Comparison of ENCODE assay signal across 11 mouse cellular contexts in the genomic region with DNA sequence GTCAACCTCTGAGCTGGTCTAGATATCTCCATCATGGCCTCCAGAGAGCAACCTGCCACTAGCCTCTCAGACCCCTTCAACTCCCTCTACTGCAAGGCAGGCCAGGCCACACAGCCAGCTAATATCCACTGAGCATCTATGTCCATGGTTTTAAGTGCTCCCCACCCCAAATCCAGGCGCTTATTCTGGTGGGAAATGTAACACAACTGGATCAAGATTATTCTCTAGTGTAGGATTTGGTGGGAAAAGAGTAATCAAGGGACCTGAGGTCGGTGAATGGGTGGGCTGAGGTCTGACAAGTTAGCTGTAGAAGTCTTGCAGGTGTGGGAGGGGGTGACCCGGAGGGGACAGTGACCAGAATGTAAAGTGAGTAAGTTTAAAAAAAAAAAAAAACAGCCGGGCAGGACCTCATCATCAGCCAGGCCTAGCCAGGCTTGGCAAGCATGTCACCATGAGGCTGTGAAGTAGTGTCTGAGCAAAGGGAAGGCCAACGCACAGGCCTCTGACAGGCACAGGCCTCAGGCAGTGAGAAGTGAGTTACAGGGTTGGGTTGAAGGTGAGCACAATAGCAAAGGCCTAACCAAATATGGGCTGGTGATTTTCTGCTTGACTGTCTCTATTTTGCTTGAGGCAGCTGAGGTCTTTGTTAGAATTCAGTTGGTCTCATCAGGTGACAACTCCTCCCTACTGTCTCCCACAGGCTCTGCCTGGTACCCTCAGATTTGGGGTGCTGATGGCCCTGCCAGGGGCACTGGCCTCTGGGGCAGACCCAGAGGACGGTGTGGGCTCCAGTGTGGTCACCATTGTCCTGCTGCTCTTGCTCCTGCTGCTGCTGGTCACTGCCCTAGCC. TPM values are rescaled to one million over a fixed set of nuclear protein-coding genes. Genes with fewer than 3 reads are reported as not detected.
DNase-seq lines count a peak whose midpoint lies in the region; ATAC-seq and TF ChIP-seq lines count a peak whose summit lies in the region.
"Had no signal": no experiment of that assay in that cellular context is flagged by ENCODE, and none has a peak within 500 bp of the region (broad histone marks: within the 10 kb centered on the region; RNA-seq: fewer than 3 reads in every experiment).

No protein-coding gene starts in this region.

- peaks cover 81% of the 10 kb centered on the region for H3K36me3 ChIP-seq in heart, embryonic 12.5 days
- H3K36me3 ChIP-seq in neural tube, embryonic 12.5 days, result peaks cover 78% of the 10 kb centered on the region
- H3K36me3 ChIP-seq in neural tube, embryonic 13.5 days, result peaks cover 81% of the 10 kb centered on the region

- peaks cover 38% of the 10 kb centered on the region for H3K4me1 ChIP-seq in heart, embryonic 12.5 days (replicated peaks)
- no peaks in the 10 kb centered on the region for H3K4me1 ChIP-seq in neural tube, embryonic 12.5 days
- H3K4me1 ChIP-seq in bone marrow, adult 2 months (ENCODE audit: control insufficient read depth, insufficient read depth, low read length), result peaks cover 2% of the 10 kb centered on the region
- peaks cover 12% of the 10 kb centered on the region for H3K4me1 ChIP-seq in neural tube, embryonic 13.5 days (replicated peaks)

- DNase-seq in heart, postnatal 36 days, result no peak
- no peak for DNase-seq in neural tube, embryonic 10.5 days (ENCODE audit: extremely low spot score, low spot score)
- DNase-seq in gastrocnemius, postnatal 4 days (ENCODE audit: low spot score in 2 of 2), result no peak
- no peak for DNase-seq in layer of hippocampus, adult 9-10 months (ENCODE audit: low spot score)
- DNase-seq: cerebellum, adult 9-10 months; kidney, postnatal 36 days; lung, postnatal 10 days had no signal

- H3K4me3 ChIP-seq in heart, embryonic 12.5 days, result no peak overlapping the region
- H3K4me3 ChIP-seq in neural tube, embryonic 12.5 days, result no peak overlapping the region; the same call in 1 of the 2 replicates
- peak overlapping the region; percentile 76 for H3K4me3 ChIP-seq in bone marrow, adult 2 months (replicated peaks; ENCODE audit: control insufficient read depth, low read depth, low read length)
- no peak overlapping the region for H3K4me3 ChIP-seq in neural tube, embryonic 13.5 days

- H3K9me3 ChIP-seq in heart, embryonic 12.5 days (replicated peaks), result no peaks in the 10 kb centered on the region
- no peaks in the 10 kb centered on the region for H3K9me3 ChIP-seq in neural tube, embryonic 12.5 days
- H3K9me3 ChIP-seq in neural tube, embryonic 13.5 days, result no peaks in the 10 kb centered on the region

- ATAC-seq in heart, embryonic 12.5 days (ENCODE audit: insufficient number of reproducible peaks, low FRiP score), result no peak
- ATAC-seq in neural tube, embryonic 12.5 days (ENCODE audit: low FRiP score, low read depth), result no peak
- no peak for ATAC-seq in neural tube, embryonic 13.5 days (ENCODE audit: low read depth)

- 0 out of 2 replicates have a peak overlapping the region, but pooled peaks have one; percentile 10 for H3K27ac ChIP-seq in heart, embryonic 12.5 days (ENCODE audit: poor library complexity, severe bottlenecking)
- no peak overlapping the region; the same call in 1 of the 2 replicates for H3K27ac ChIP-seq in neural tube, embryonic 12.5 days
- H3K27ac ChIP-seq in bone marrow, adult 2 months (ENCODE audit: control insufficient read depth, insufficient read depth, low read depth, low read length, poor library complexity), result peak overlapping the region; percentile 72
- H3K27ac ChIP-seq in neural tube, embryonic 13.5 days (replicated peaks), result 0 out of 2 replicates have a peak overlapping the region, but pooled peaks have one; percentile 38

- no peak for TF ChIP-seq CTCF in bone marrow, adult 2 months (IDR thresholded peaks at IDR 0.05; ENCODE audit: control insufficient read depth, insufficient read depth, low read length)

- intact Hi-C loops in heart, postnatal 36 days (cut with DNase I), result no loop called here

- H3K4me2 ChIP-seq in heart, embryonic 12.5 days, result no peak overlapping the region
- no peak overlapping the region for H3K4me2 ChIP-seq in neural tube, embryonic 12.5 days (replicated peaks)
- H3K4me2 ChIP-seq in neural tube, embryonic 13.5 days, result no peak overlapping the region

- no peak overlapping the region for H3K9ac ChIP-seq in heart, embryonic 12.5 days
- 0 out of 2 replicates have a peak overlapping the region, but pooled peaks have one; percentile 13 for H3K9ac ChIP-seq in neural tube, embryonic 12.5 days
- H3K9ac ChIP-seq in neural tube, embryonic 13.5 days, result no peak overlapping the region

- WGBS in heart, embryonic 12.5 days, result 82% methylated on average over 6 of the region's 6 CpGs
- WGBS in neural tube, embryonic 12.5 days, result 72% methylated on average over 6 of the region's 6 CpGs
- 20% methylated on average over 6 of the region's 6 CpGs for WGBS in bone marrow, adult 2 months
- 71% methylated on average over 6 of the region's 6 CpGs for WGBS in neural tube, embryonic 13.5 days

- TF ChIP-seq POLR2A in bone marrow, adult 2 months (IDR thresholded peaks at IDR 0.05; ENCODE audit: borderline replicate concordance, control insufficient read depth, low read depth, low read length), result peak; percentile 11; the same call in 1 of the 2 replicates

- H3K27me3 ChIP-seq in heart, embryonic 12.5 days (replicated peaks), result no peaks in the 10 kb centered on the region
- H3K27me3 ChIP-seq in neural tube, embryonic 12.5 days (replicated peaks), result no peaks in the 10 kb centered on the region
- H3K27me3 ChIP-seq in neural tube, embryonic 13.5 days, result no peaks in the 10 kb centered on the region

RNA-seq across cellular contexts. Expression of gene Ptprcap, which starts 2.0 kb away (rescaled TPM):
- 0.73 and 1.1 TPM in 2 replicates for polyA plus RNA-seq in heart, embryonic 12.5 days (2016; fragmentation: Nextera tagmentation; extraction: Ambion mirVana)
- 1 to 10 TPM; 1.1 to 1.3 TPM for total RNA-seq in heart, postnatal 36 days (2021)
- 0.92 and 0.94 TPM in 2 replicates for polyA plus RNA-seq in neural tube, embryonic 12.5 days (2016; fragmentation: Nextera tagmentation; extraction: Ambion mirVana)
- polyA plus RNA-seq in bone marrow, adult 2 months (2011; ENCODE audit: insufficient read depth, insufficient read length, low replicate concordance, missing spikeins), result 27.6 and 60.8 TPM in 2 replicates
- polyA plus RNA-seq in neural tube, embryonic 13.5 days (2015; fragmentation: Nextera tagmentation; extraction: Ambion mirVana), result 0.54 and 1.2 TPM in 2 replicates
- total RNA-seq in gastrocnemius, postnatal 4 days (2021), result 1 to 10 TPM; 1.9 to 2.2 TPM

RNA-seq across cellular contexts. Expression of gene Coro1b, which starts 7.0 kb away (rescaled TPM):
- 115 and 122 TPM in 2 replicates for polyA plus RNA-seq in heart, embryonic 12.5 days (2016; fragmentation: Nextera tagmentation; extraction: Ambion mirVana)
- total RNA-seq in heart, postnatal 36 days (2021), result 10 to 100 TPM; 52.4 to 55.6 TPM
- polyA plus RNA-seq in neural tube, embryonic 12.5 days (2016; fragmentation: Nextera tagmentation; extraction: Ambion mirVana), result 128 and 131 TPM in 2 replicates
- 75.8 and 114 TPM in 2 replicates for polyA plus RNA-seq in bone marrow, adult 2 months (2011; ENCODE audit: insufficient read depth, insufficient read length, low replicate concordance, missing spikeins)
- polyA plus RNA-seq in neural tube, embryonic 13.5 days (2015; fragmentation: Nextera tagmentation; extraction: Ambion mirVana), result 119 and 120 TPM in 2 replicates
- 10 to 100 TPM; 73.6 to 74.5 TPM for total RNA-seq in gastrocnemius, postnatal 4 days (2021)

RNA-seq across cellular contexts. Expression of gene Rps6kb2, which starts 7.7 kb away (rescaled TPM):
- polyA plus RNA-seq in heart, embryonic 12.5 days (2016; fragmentation: Nextera tagmentation; extraction: Ambion mirVana), result 52.9 and 55.7 TPM in 2 replicates
- 10 to 100 TPM; 16.4 to 18.8 TPM for total RNA-seq in heart, postnatal 36 days (2021)
- polyA plus RNA-seq in neural tube, embryonic 12.5 days (2016; fragmentation: Nextera tagmentation; extraction: Ambion mirVana), result 62.3 and 71.7 TPM in 2 replicates
- 51.8 and 86.1 TPM in 2 replicates for polyA plus RNA-seq in bone marrow, adult 2 months (2011; ENCODE audit: insufficient read depth, insufficient read length, low replicate concordance, missing spikeins)
- 62.7 and 63.6 TPM in 2 replicates for polyA plus RNA-seq in neural tube, embryonic 13.5 days (2015; fragmentation: Nextera tagmentation; extraction: Ambion mirVana)
- total RNA-seq in gastrocnemius, postnatal 4 days (2021), result 10 to 100 TPM; 34.7 to 38.0 TPM

RNA-seq across cellular contexts. Expression of gene Cabp4, which starts 11.6 kb away (rescaled TPM):
- 0.13 TPM in 1 of 2 replicates, not detected in the other for polyA plus RNA-seq in heart, embryonic 12.5 days (2016; fragmentation: Nextera tagmentation; extraction: Ambion mirVana)
- under 1 TPM in 1 of 2 experiments, not detected in 1; 0.19 TPM for total RNA-seq in heart, postnatal 36 days (2021)
- polyA plus RNA-seq in neural tube, embryonic 12.5 days (2016; fragmentation: Nextera tagmentation; extraction: Ambion mirVana), result 0.13 and 0.19 TPM in 2 replicates
- polyA plus RNA-seq in bone marrow, adult 2 months (2011; ENCODE audit: insufficient read depth, insufficient read length, low replicate concordance, missing spikeins), result 0.29 and 0.60 TPM in 2 replicates
- polyA plus RNA-seq in neural tube, embryonic 13.5 days (2015; fragmentation: Nextera tagmentation; extraction: Ambion mirVana), result 0.14 TPM in 2 replicates
- not detected for total RNA-seq in gastrocnemius, postnatal 4 days (2021)

RNA-seq across cellular contexts. Expression of gene Gpr152, which starts 15.9 kb away (rescaled TPM):
- polyA plus RNA-seq in heart, embryonic 12.5 days (2016; fragmentation: Nextera tagmentation; extraction: Ambion mirVana), result not detected in 2 replicates
- not detected for total RNA-seq in heart, postnatal 36 days (2021)
- polyA plus RNA-seq in neural tube, embryonic 12.5 days (2016; fragmentation: Nextera tagmentation; extraction: Ambion mirVana), result not detected in 2 replicates
- not detected in 2 replicates for polyA plus RNA-seq in bone marrow, adult 2 months (2011; ENCODE audit: insufficient read depth, insufficient read length, low replicate concordance, missing spikeins)
- polyA plus RNA-seq in neural tube, embryonic 13.5 days (2015; fragmentation: Nextera tagmentation; extraction: Ambion mirVana), result not detected in 2 replicates
- not detected for total RNA-seq in gastrocnemius, postnatal 4 days (2021)

Comparison
In these comparisons a context has a peak if more than half of its experiments do, and no peak if none do; other contexts are left out.
1. RNA of gene Ptprcap, which starts 2.0 kb away (polyA plus RNA-seq): 27.6 to 60.8 TPM in bone marrow, adult 2 months; 0.73 to 1.1 TPM in heart, embryonic 12.5 days, 0.92 to 0.94 TPM in neural tube, embryonic 12.5 days and 0.54 to 1.2 TPM in neural tube, embryonic 13.5 days; every median in the first group is over 10 times any median in the second.